ENCODE assay signal across 12 mouse cellular contexts in genomic region chr8:83695351-83696106, GRCm38 (mm10). TPM values are rescaled to one million over a fixed set of nuclear protein-coding genes. Genes with fewer than 3 reads are reported as not detected.
DNase-seq lines count a peak whose midpoint lies in the region; ATAC-seq and TF ChIP-seq lines count a peak whose summit lies in the region.
"Had no signal": no experiment of that assay in that cellular context is flagged by ENCODE, and none has a peak within 500 bp of the region (broad histone marks: within the 10 kb centered on the region; RNA-seq: fewer than 3 reads in every experiment).

No protein-coding gene starts in this region.

- no peak overlapping the region for H3K4me3 ChIP-seq in kidney, embryonic 15.5 days (replicated peaks)
- peak overlapping the region; percentile 21 for H3K4me3 ChIP-seq in bone marrow macrophage, adult 2 months (ENCODE audit: insufficient read depth, low read length)
- no peak overlapping the region for H3K4me3 ChIP-seq in liver, embryonic 15.5 days (replicated peaks)
- no peak overlapping the region for H3K4me3 ChIP-seq in stomach, postnatal 0 days (ENCODE audit: low read depth, low read length)
- no peak overlapping the region for H3K4me3 ChIP-seq in forebrain, embryonic 14.5 days (ENCODE audit: low read depth, low read length)
- no peak overlapping the region for H3K4me3 ChIP-seq in hindbrain, embryonic 13.5 days

- ATAC-seq in kidney, embryonic 15.5 days (replicated peaks; ENCODE audit: low FRiP score) = no peak
- ATAC-seq in liver, embryonic 15.5 days (ENCODE audit: insufficient read depth) = no peak
- ATAC-seq in stomach, postnatal 0 days (ENCODE audit: low FRiP score, low TSS enrichment) = no peak
- ATAC-seq in forebrain, embryonic 14.5 days = no peak
- ATAC-seq in hindbrain, embryonic 13.5 days (ENCODE audit: low FRiP score) = no peak
- ATAC-seq: hindbrain, embryonic 16.5 days; Patski had no signal

- no peak for TF ChIP-seq CTCF in bone marrow macrophage, adult 2 months (IDR thresholded peaks at IDR 0.05; ENCODE audit: low read depth, low read length)
- TF ChIP-seq CTCF in stomach, postnatal 0 days (IDR thresholded peaks at IDR 0.05; ENCODE audit: low read depth) = no peak

- H3K9ac ChIP-seq in kidney, embryonic 15.5 days = no peak overlapping the region
- H3K9ac ChIP-seq in liver, embryonic 15.5 days = no peak overlapping the region
- H3K9ac ChIP-seq in stomach, postnatal 0 days (ENCODE audit: low read length) = no peak overlapping the region
- no peak overlapping the region for H3K9ac ChIP-seq in forebrain, embryonic 14.5 days (ENCODE audit: low read length)
- no peak overlapping the region for H3K9ac ChIP-seq in hindbrain, embryonic 13.5 days
- H3K9ac ChIP-seq: liver, embryonic 14.5 days had no signal

- TF ChIP-seq EP300 in stomach, postnatal 0 days (optimal IDR thresholded peaks at IDR 0.05) = no peak

- H3K27me3 ChIP-seq in kidney, embryonic 15.5 days = no peaks in the 10 kb centered on the region
- H3K27me3 ChIP-seq in liver, embryonic 15.5 days = no peaks in the 10 kb centered on the region
- H3K27me3 ChIP-seq in stomach, postnatal 0 days (ENCODE audit: control insufficient read depth, insufficient read depth, low read length) = no peaks in the 10 kb centered on the region
- H3K27me3 ChIP-seq in forebrain, embryonic 14.5 days (replicated peaks; ENCODE audit: control insufficient read depth, insufficient read depth, low read length) = no peaks in the 10 kb centered on the region
- H3K27me3 ChIP-seq in hindbrain, embryonic 13.5 days = no peaks in the 10 kb centered on the region
- H3K27me3 ChIP-seq: Patski had no signal

- no peaks in the 10 kb centered on the region for H3K9me3 ChIP-seq in kidney, embryonic 15.5 days (replicated peaks)
- H3K9me3 ChIP-seq in liver, embryonic 15.5 days (replicated peaks) = no peaks in the 10 kb centered on the region
- no peaks in the 10 kb centered on the region for H3K9me3 ChIP-seq in stomach, postnatal 0 days (ENCODE audit: control insufficient read depth, low read length)
- no peaks in the 10 kb centered on the region for H3K9me3 ChIP-seq in forebrain, embryonic 14.5 days (replicated peaks; ENCODE audit: control insufficient read depth, low read length)
- H3K9me3 ChIP-seq in hindbrain, embryonic 13.5 days = no peaks in the 10 kb centered on the region

- no peak for TF ChIP-seq POLR2A in bone marrow macrophage, adult 2 months (IDR thresholded peaks at IDR 0.05; ENCODE audit: borderline replicate concordance, low read depth, low read length)

- no peak overlapping the region for H3K4me2 ChIP-seq in kidney, embryonic 15.5 days
- H3K4me2 ChIP-seq in liver, embryonic 15.5 days = peak overlapping the region; percentile 1; the same call in 1 of the 2 replicates
- no peak overlapping the region for H3K4me2 ChIP-seq in stomach, postnatal 0 days (replicated peaks; ENCODE audit: low read depth)
- no peak overlapping the region for H3K4me2 ChIP-seq in forebrain, embryonic 14.5 days (ENCODE audit: low read length)
- H3K4me2 ChIP-seq in hindbrain, embryonic 13.5 days = no peak overlapping the region

- peaks cover 62% of the 10 kb centered on the region for H3K4me1 ChIP-seq in kidney, embryonic 15.5 days
- peaks cover 42% of the 10 kb centered on the region for H3K4me1 ChIP-seq in bone marrow macrophage, adult 2 months (ENCODE audit: control insufficient read depth, insufficient read depth, low read length)
- H3K4me1 ChIP-seq in liver, embryonic 15.5 days (replicated peaks) = peaks cover 67% of the 10 kb centered on the region
- peaks cover 7% of the 10 kb centered on the region for H3K4me1 ChIP-seq in stomach, postnatal 0 days (replicated peaks; ENCODE audit: control insufficient read depth, insufficient read depth)
- peaks cover 3% of the 10 kb centered on the region; the same call in 1 of the 2 replicates for H3K4me1 ChIP-seq in forebrain, embryonic 14.5 days (ENCODE audit: control insufficient read depth, insufficient read depth, low read length)
- peaks cover 45% of the 10 kb centered on the region for H3K4me1 ChIP-seq in hindbrain, embryonic 13.5 days (replicated peaks)

- 81% methylated on average over 8 of the region's 17 CpGs for WGBS in kidney, embryonic 15.5 days
- WGBS in liver, embryonic 15.5 days (ENCODE audit: insufficient replicate concordance) = 39% methylated on average over 17 of the region's 17 CpGs
- WGBS in stomach, postnatal 0 days = 79% methylated on average over 17 of the region's 17 CpGs
- WGBS in forebrain, embryonic 14.5 days = 93% methylated on average over 17 of the region's 17 CpGs
- 89% methylated on average over 15 of the region's 17 CpGs for WGBS in hindbrain, embryonic 13.5 days

- no peak for DNase-seq in kidney, adult 18-20 months
- DNase-seq in stomach, postnatal 0 days (ENCODE audit: low spot score) = peak; percentile 31
- DNase-seq in cerebellum, adult 18-20 months = no peak
- no peak for DNase-seq in forebrain, embryonic 14.5 days (ENCODE audit: low spot score)
- DNase-seq: cerebellum, adult 2 months had no signal

- peaks cover 25% of the 10 kb centered on the region for H3K36me3 ChIP-seq in kidney, embryonic 15.5 days
- H3K36me3 ChIP-seq in liver, embryonic 15.5 days (replicated peaks) = peaks cover 23% of the 10 kb centered on the region
- H3K36me3 ChIP-seq in stomach, postnatal 0 days (ENCODE audit: control insufficient read depth, insufficient read depth, low read length) = peaks cover 18% of the 10 kb centered on the region
- peaks cover 22% of the 10 kb centered on the region for H3K36me3 ChIP-seq in forebrain, embryonic 14.5 days (ENCODE audit: control insufficient read depth, insufficient read depth, low read length)
- peaks cover 22% of the 10 kb centered on the region for H3K36me3 ChIP-seq in hindbrain, embryonic 13.5 days

- peak overlapping the region; percentile 42; the same call in 1 of the 2 replicates for H3K27ac ChIP-seq in kidney, embryonic 15.5 days
- peak overlapping the region; percentile 98 for H3K27ac ChIP-seq in bone marrow macrophage, adult 2 months (ENCODE audit: insufficient read depth, low read depth, low read length)
- no peak overlapping the region for H3K27ac ChIP-seq in liver, embryonic 15.5 days (replicated peaks)
- peak overlapping the region; percentile 24; the same call in 1 of the 2 replicates for H3K27ac ChIP-seq in stomach, postnatal 0 days (replicated peaks)
- H3K27ac ChIP-seq in forebrain, embryonic 14.5 days (ENCODE audit: low read depth, low read length) = no peak overlapping the region
- H3K27ac ChIP-seq in hindbrain, embryonic 13.5 days = no peak overlapping the region
- H3K27ac ChIP-seq: liver, embryonic 14.5 days had no signal

RNA-seq across cellular contexts. Expression of gene Pkn1, which starts 3.5 kb away (rescaled TPM):
- polyA plus RNA-seq in kidney, embryonic 15.5 days (2015; fragmentation: Nextera tagmentation; extraction: Ambion mirVana) = 29.3 and 34.6 TPM in 2 replicates
- polyA plus RNA-seq in bone marrow macrophage, adult 2 months (2012; ENCODE audit: insufficient read depth, insufficient read length, missing spikeins) = 148 and 174 TPM in 2 replicates
- 11.3 and 12.8 TPM in 2 replicates for polyA plus RNA-seq in liver, embryonic 15.5 days (2015; fragmentation: Nextera tagmentation; extraction: Ambion mirVana)
- 14.4 and 16.2 TPM in 2 replicates for polyA plus RNA-seq in stomach, postnatal 0 days (2015; fragmentation: Nextera tagmentation; extraction: Ambion mirVana)
- 20.9 and 21.9 TPM in 2 replicates for polyA plus RNA-seq in forebrain, embryonic 14.5 days (2014; fragmentation: Nextera tagmentation; extraction: Ambion mirVana)
- 20.7 and 23.7 TPM in 2 replicates for polyA plus RNA-seq in hindbrain, embryonic 13.5 days (2015; fragmentation: Nextera tagmentation; extraction: Ambion mirVana)

RNA-seq across cellular contexts. Expression of gene Ddx39, which starts 19.4 kb away (rescaled TPM):
- polyA plus RNA-seq in kidney, embryonic 15.5 days (2015; fragmentation: Nextera tagmentation; extraction: Ambion mirVana) = 189 and 192 TPM in 2 replicates
- 27.9 and 28.4 TPM in 2 replicates for polyA plus RNA-seq in bone marrow macrophage, adult 2 months (2012; ENCODE audit: insufficient read depth, insufficient read length, missing spikeins)
- polyA plus RNA-seq in liver, embryonic 15.5 days (2015; fragmentation: Nextera tagmentation; extraction: Ambion mirVana) = 184 and 189 TPM in 2 replicates
- 83.8 and 86.6 TPM in 2 replicates for polyA plus RNA-seq in stomach, postnatal 0 days (2015; fragmentation: Nextera tagmentation; extraction: Ambion mirVana)
- 120 and 133 TPM in 2 replicates for polyA plus RNA-seq in forebrain, embryonic 14.5 days (2014; fragmentation: Nextera tagmentation; extraction: Ambion mirVana)
- polyA plus RNA-seq in hindbrain, embryonic 13.5 days (2015; fragmentation: Nextera tagmentation; extraction: Ambion mirVana) = 116 and 119 TPM in 2 replicates

RNA-seq across cellular contexts. Expression of gene Ptger1, which starts 29.1 kb away (rescaled TPM):
- 2.4 and 2.9 TPM in 2 replicates for polyA plus RNA-seq in kidney, embryonic 15.5 days (2015; fragmentation: Nextera tagmentation; extraction: Ambion mirVana)
- 0.16 and 0.53 TPM in 2 replicates for polyA plus RNA-seq in bone marrow macrophage, adult 2 months (2012; ENCODE audit: insufficient read depth, insufficient read length, missing spikeins)
- polyA plus RNA-seq in liver, embryonic 15.5 days (2015; fragmentation: Nextera tagmentation; extraction: Ambion mirVana) = 0.36 and 0.48 TPM in 2 replicates
- polyA plus RNA-seq in stomach, postnatal 0 days (2015; fragmentation: Nextera tagmentation; extraction: Ambion mirVana) = 5.6 and 5.9 TPM in 2 replicates
- 0.27 and 0.63 TPM in 2 replicates for polyA plus RNA-seq in forebrain, embryonic 14.5 days (2014; fragmentation: Nextera tagmentation; extraction: Ambion mirVana)
- polyA plus RNA-seq in hindbrain, embryonic 13.5 days (2015; fragmentation: Nextera tagmentation; extraction: Ambion mirVana) = 0.38 and 0.70 TPM in 2 replicates

RNA-seq across cellular contexts. Expression of gene Gipc1, which starts 43.1 kb away (rescaled TPM):
- 220 and 221 TPM in 2 replicates for polyA plus RNA-seq in kidney, embryonic 15.5 days (2015; fragmentation: Nextera tagmentation; extraction: Ambion mirVana)
- 25.6 and 32.2 TPM in 2 replicates for polyA plus RNA-seq in bone marrow macrophage, adult 2 months (2012; ENCODE audit: insufficient read depth, insufficient read length, missing spikeins)
- 49.8 and 50.8 TPM in 2 replicates for polyA plus RNA-seq in liver, embryonic 15.5 days (2015; fragmentation: Nextera tagmentation; extraction: Ambion mirVana)
- polyA plus RNA-seq in stomach, postnatal 0 days (2015; fragmentation: Nextera tagmentation; extraction: Ambion mirVana) = 171 and 183 TPM in 2 replicates
- polyA plus RNA-seq in forebrain, embryonic 14.5 days (2014; fragmentation: Nextera tagmentation; extraction: Ambion mirVana) = 108 and 122 TPM in 2 replicates
- 155 and 159 TPM in 2 replicates for polyA plus RNA-seq in hindbrain, embryonic 13.5 days (2015; fragmentation: Nextera tagmentation; extraction: Ambion mirVana)

RNA-seq across cellular contexts. Expression of gene Adgre5, which starts 45.6 kb away (rescaled TPM):
- polyA plus RNA-seq in kidney, embryonic 15.5 days (2015; fragmentation: Nextera tagmentation; extraction: Ambion mirVana) = 31.9 and 35.4 TPM in 2 replicates
- 55.5 and 62.9 TPM in 2 replicates for polyA plus RNA-seq in bone marrow macrophage, adult 2 months (2012; ENCODE audit: insufficient read depth, insufficient read length, missing spikeins)
- polyA plus RNA-seq in liver, embryonic 15.5 days (2015; fragmentation: Nextera tagmentation; extraction: Ambion mirVana) = 13.4 and 15.4 TPM in 2 replicates
- 16.9 and 17.1 TPM in 2 replicates for polyA plus RNA-seq in stomach, postnatal 0 days (2015; fragmentation: Nextera tagmentation; extraction: Ambion mirVana)
- 9.3 and 12.4 TPM in 2 replicates for polyA plus RNA-seq in forebrain, embryonic 14.5 days (2014; fragmentation: Nextera tagmentation; extraction: Ambion mirVana)
- polyA plus RNA-seq in hindbrain, embryonic 13.5 days (2015; fragmentation: Nextera tagmentation; extraction: Ambion mirVana) = 12.3 and 13.0 TPM in 2 replicates

Comparison
In these comparisons a context has a peak if more than half of its experiments do, and no peak if none do; other contexts are left out.
1. H3K27ac ChIP-seq: peak in kidney, embryonic 15.5 days (single experiment), bone marrow macrophage, adult 2 months (single experiment) and stomach, postnatal 0 days (single experiment); none in liver, embryonic 15.5 days (single experiment), forebrain, embryonic 14.5 days (single experiment) and hindbrain, embryonic 13.5 days (single experiment).